ENCODE assay signal across 21 mouse cellular contexts in genomic region chr6:118749285-118749684, GRCm38 (mm10).
DNase-seq lines count a peak whose midpoint lies in the region; ATAC-seq and TF ChIP-seq lines count a peak whose summit lies in the region.
"Had no signal": no experiment of that assay in that cellular context is flagged by ENCODE, and none has a peak within 500 bp of the region (broad histone marks: within the 10 kb centered on the region; RNA-seq: fewer than 3 reads in every experiment).

No protein-coding gene starts in this region.

- H3K9ac ChIP-seq in liver, embryonic 11.5 days (ENCODE audit: low read depth, low read length), result no peak overlapping the region
- no peak overlapping the region for H3K9ac ChIP-seq in liver, embryonic 14.5 days (replicated peaks)
- no peak overlapping the region for H3K9ac ChIP-seq in midbrain, embryonic 11.5 days (ENCODE audit: low read length)
- H3K9ac ChIP-seq: embryonic facial prominence, embryonic 12.5 days; forebrain, embryonic 15.5 days; heart, embryonic 12.5 days; hindbrain, embryonic 15.5 days had no signal

- TF ChIP-seq CTCF in liver, embryonic 14.5 days (IDR thresholded peaks at IDR 0.05; ENCODE audit: low read depth), result no peak

- TF ChIP-seq EP300 in liver, embryonic 14.5 days (IDR thresholded peaks at IDR 0.05; ENCODE audit: low read depth), result peak; percentile 61

- no peak overlapping the region for H3K27ac ChIP-seq in liver, embryonic 11.5 days (ENCODE audit: low read depth, low read length)
- H3K27ac ChIP-seq in liver, embryonic 14.5 days, result no peak overlapping the region
- H3K27ac ChIP-seq in midbrain, embryonic 11.5 days (ENCODE audit: low read depth, low read length), result no peak overlapping the region
- H3K27ac ChIP-seq: embryonic facial prominence, embryonic 12.5 days; forebrain, embryonic 15.5 days; heart, adult 2 months; hindbrain, embryonic 15.5 days had no signal

- ATAC-seq in liver, embryonic 11.5 days (replicated peaks; ENCODE audit: low FRiP score), result peak; percentile 73
- peak; percentile 68; the same call in 1 of the 2 replicates for ATAC-seq in liver, embryonic 14.5 days (ENCODE audit: insufficient read depth)
- peak; percentile 53 for ATAC-seq in megakaryocyte progenitor cell, adult 5-6 weeks (replicated peaks; ENCODE audit: poor library complexity)
- no peak for ATAC-seq in midbrain, embryonic 11.5 days (ENCODE audit: low FRiP score)
- ATAC-seq: activated CD4-positive, CD25-positive, alpha-beta regulatory T cell, adult 4 months; forebrain, embryonic 15.5 days; Patski had no signal

- WGBS in liver, embryonic 11.5 days, result 70% methylated on average over 1 of the region's 1 CpGs
- WGBS in liver, embryonic 14.5 days (ENCODE audit: insufficient replicate concordance), result 36% methylated on average over 1 of the region's 1 CpGs
- 94% methylated on average over 1 of the region's 1 CpGs for WGBS in midbrain, embryonic 11.5 days

- H3K4me2 ChIP-seq in liver, embryonic 11.5 days, result no peak overlapping the region
- H3K4me2 ChIP-seq in liver, embryonic 14.5 days (ENCODE audit: low read depth), result peak overlapping the region; percentile 9; the same call in 1 of the 2 replicates
- no peak overlapping the region for H3K4me2 ChIP-seq in midbrain, embryonic 11.5 days
- H3K4me2 ChIP-seq: embryonic facial prominence, embryonic 12.5 days; forebrain, embryonic 15.5 days; heart, embryonic 12.5 days; hindbrain, embryonic 15.5 days had no signal

- DNase-seq in liver, embryonic 11.5 days (ENCODE audit: low spot score), result no peak
- DNase-seq in liver, result no peak
- peak; percentile 39 to 47 (median 45) for DNase-seq in liver, embryonic 14.5 days (ENCODE audit: low read depth in 3 of 3, low spot score in 3 of 3)
- DNase-seq in midbrain, embryonic 11.5 days (ENCODE audit: low spot score, missing footprints), result no peak
- DNase-seq in layer of hippocampus, postnatal 14 days (ENCODE audit: low spot score in 2 of 2), result no peak
- no peak for DNase-seq in kidney, adult 8-10 months
- DNase-seq: adrenal gland, postnatal 14 days; B cell, adult 2 months; cerebellum, adult 11-12 months; cerebellum, adult 9-10 months; cerebellum, postnatal 25 days; gastrocnemius, postnatal 14 days; heart, adult 2 months; heart, postnatal 36 days had no signal

- H3K36me3 ChIP-seq in liver, embryonic 11.5 days (ENCODE audit: control insufficient read depth, insufficient read depth, low read length), result no peaks in the 10 kb centered on the region
- H3K36me3 ChIP-seq in liver, embryonic 14.5 days (replicated peaks; ENCODE audit: control insufficient read depth, insufficient read depth, low read depth), result no peaks in the 10 kb centered on the region
- no peaks in the 10 kb centered on the region for H3K36me3 ChIP-seq in midbrain, embryonic 11.5 days (ENCODE audit: control insufficient read depth, insufficient read depth, low read length)
- H3K36me3 ChIP-seq: forebrain, embryonic 15.5 days had no signal

- peaks cover 24% of the 10 kb centered on the region for H3K4me1 ChIP-seq in liver, embryonic 11.5 days (replicated peaks; ENCODE audit: control insufficient read depth, insufficient read depth, low read length)
- H3K4me1 ChIP-seq in liver, embryonic 14.5 days (replicated peaks; ENCODE audit: control insufficient read depth in 2 of 2, insufficient read depth in 2 of 2, low read length in 1 of 2), result peaks cover 20 to 46% of the 10 kb centered on the region in 2 experiments
- no peaks in the 10 kb centered on the region for H3K4me1 ChIP-seq in midbrain, embryonic 11.5 days (ENCODE audit: control insufficient read depth, insufficient read depth, low read length)
- H3K4me1 ChIP-seq: embryonic facial prominence, embryonic 12.5 days had no signal

- no peak overlapping the region for H3K4me3 ChIP-seq in liver, embryonic 11.5 days (ENCODE audit: low read depth, low read length)
- no peak overlapping the region for H3K4me3 ChIP-seq in liver, embryonic 14.5 days (ENCODE audit: insufficient read depth in 1 of 2, low read depth in 2 of 2, low read length in 2 of 2)
- H3K4me3 ChIP-seq in midbrain, embryonic 11.5 days (ENCODE audit: low read depth, low read length), result no peak overlapping the region
- H3K4me3 ChIP-seq: embryonic facial prominence, embryonic 12.5 days; forebrain, embryonic 15.5 days; heart, adult 2 months; heart, embryonic 12.5 days; hindbrain, embryonic 15.5 days had no signal

- H3K9me3 ChIP-seq in liver, embryonic 11.5 days (ENCODE audit: control insufficient read depth, low read length), result no peaks in the 10 kb centered on the region
- no peaks in the 10 kb centered on the region for H3K9me3 ChIP-seq in liver, embryonic 14.5 days (ENCODE audit: control insufficient read depth, low read length)
- H3K9me3 ChIP-seq in midbrain, embryonic 11.5 days (ENCODE audit: control insufficient read depth, low read length), result no peaks in the 10 kb centered on the region
- H3K9me3 ChIP-seq: embryonic facial prominence, embryonic 12.5 days; forebrain, embryonic 15.5 days; heart, embryonic 12.5 days; hindbrain, embryonic 15.5 days had no signal

- H3K27me3 ChIP-seq in liver, embryonic 11.5 days (replicated peaks; ENCODE audit: control insufficient read depth, insufficient read depth, low read length), result no peaks in the 10 kb centered on the region
- no peaks in the 10 kb centered on the region for H3K27me3 ChIP-seq in liver, embryonic 14.5 days (ENCODE audit: control insufficient read depth, insufficient read depth, low read length)
- H3K27me3 ChIP-seq in midbrain, embryonic 11.5 days (ENCODE audit: control insufficient read depth, insufficient read depth, low read length), result no peaks in the 10 kb centered on the region
- H3K27me3 ChIP-seq: embryonic facial prominence, embryonic 12.5 days; forebrain, embryonic 15.5 days; heart, embryonic 12.5 days; hindbrain, embryonic 15.5 days; Patski had no signal

Comparison
In these comparisons a context has a peak if more than half of its experiments do, and no peak if none do; other contexts are left out.
1. DNase-seq: peak in liver, embryonic 14.5 days (3 of 3); none in liver, embryonic 11.5 days (single experiment), liver (single experiment), midbrain, embryonic 11.5 days (single experiment), layer of hippocampus, postnatal 14 days (0 of 2) and kidney, adult 8-10 months (0 of 2).